Mouse (Mus musculus) T-cell, adult 2 months (primary cell): Measurements from ENCODE around the gene Ccdc180.

ENCODE experiments used
- DNase-seq: peaks from one replicate; pipeline ENCODE4 v3.0.0; 2022; ENCODE audit warnings: low spot score

The Ccdc180 gene

GRCm38 (mm10) chr4:45890066-45890761, at the start of gene Ccdc180:
Ccdc180 (plus strand) TSS chr4:45890303.
- DNase-seq: peak; percentile 38

DNA sequence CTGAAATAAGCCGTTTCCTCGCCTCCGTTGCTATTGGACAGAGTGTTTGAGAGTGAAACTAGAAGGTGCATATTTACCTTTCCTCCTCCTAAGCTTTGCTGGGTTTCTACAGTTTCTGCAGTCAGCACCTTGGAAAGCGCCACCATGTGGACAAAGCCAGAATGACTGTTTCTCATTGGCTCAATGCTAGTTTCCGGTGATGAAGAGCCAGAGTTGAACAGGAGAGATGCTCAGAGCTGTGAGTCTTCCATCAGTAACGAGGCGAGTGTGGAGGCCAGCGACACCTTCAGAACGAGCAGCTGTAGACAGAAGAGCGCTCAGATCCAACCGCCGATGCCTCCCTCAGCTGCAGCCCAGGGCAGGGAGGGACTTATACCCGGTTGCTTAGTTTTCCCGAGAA, 45.7 kb upstream of the Ccdc180 start:
- DNase-seq: peak; percentile 14

GRCm38 (mm10) chr4:45846263-45846662, 43.8 kb upstream of the Ccdc180 start:
- DNase-seq: no peak

DNA sequence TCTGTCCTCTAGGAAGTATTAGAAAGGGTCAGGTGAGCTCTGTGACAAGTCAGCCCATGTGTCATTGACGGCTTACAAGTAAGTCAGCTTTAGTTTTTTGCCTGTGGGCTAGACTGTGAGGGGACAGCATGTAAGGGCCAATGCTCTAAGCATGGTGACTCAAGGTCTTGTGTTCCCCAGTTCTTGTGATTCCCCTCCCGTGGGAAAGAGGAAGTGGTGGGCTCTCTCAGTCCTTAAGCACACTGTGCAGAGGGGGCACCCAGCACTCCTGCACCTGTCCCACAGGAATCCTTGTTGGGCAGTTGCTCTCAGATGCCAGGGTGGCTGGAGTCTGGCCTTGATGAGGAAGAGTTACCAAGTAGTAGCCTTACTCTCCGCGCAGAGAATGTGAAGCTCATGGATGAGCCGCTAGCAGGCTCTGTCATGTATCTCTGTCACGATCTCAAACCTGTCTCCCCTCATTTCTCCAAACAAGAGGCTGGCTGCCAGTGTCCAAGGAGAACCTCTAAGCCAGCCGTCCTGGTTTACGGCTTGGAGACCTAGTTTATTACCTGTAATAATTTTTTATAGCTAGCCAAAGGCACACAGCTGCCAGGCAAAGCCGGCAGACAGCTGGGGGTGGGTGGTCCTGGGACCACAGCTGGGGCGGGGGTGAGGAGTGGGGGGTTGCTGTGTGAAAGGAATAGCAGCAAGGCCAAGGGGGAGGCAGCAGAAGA, 41.8 kb upstream of the Ccdc180 start, which contains the start of gene Stra6l:
Gene Stra6l, plus strand, starts transcription at position 556 of the 716 bp plus-strand sequence.
- DNase-seq: no peak

DNA sequence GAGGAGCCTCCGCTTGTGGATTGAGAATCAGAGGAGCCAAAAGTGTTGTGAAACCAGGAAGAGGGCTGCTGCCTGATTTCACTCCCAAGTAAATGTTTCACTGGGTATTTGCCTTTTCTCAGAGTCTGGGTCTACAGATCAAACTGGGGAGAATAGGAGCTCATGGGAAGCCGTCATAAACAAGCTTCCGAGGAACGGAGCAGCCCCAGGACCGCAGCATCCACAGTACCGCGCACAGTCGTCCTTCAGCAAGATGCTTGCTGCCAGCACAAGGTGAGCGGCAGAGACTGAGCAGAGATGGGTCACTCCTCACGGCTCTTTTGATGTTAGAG, 41.3 kb upstream of the Ccdc180 start:
- no peak for DNase-seq

DNA sequence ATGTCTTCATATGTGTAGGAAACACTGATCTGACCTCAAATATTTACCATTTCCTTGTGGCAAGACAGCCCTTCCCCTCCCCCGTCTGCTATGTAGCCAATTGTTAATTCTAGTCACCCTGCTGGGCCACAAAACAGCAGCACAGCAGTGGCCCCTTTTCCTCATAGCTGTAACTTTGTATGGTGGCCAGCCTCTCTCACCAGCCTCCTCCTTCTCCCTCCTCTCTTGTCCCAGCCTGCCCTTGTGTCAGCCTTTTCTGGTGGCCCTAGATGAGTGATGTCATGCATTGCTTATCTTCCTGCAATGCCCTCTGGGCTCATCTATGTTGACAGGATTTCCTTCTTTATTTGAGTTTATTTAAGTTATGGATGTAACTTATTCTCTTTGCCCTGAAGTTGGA, 40.7 kb upstream of the Ccdc180 start:
- DNase-seq: no peak

GRCm38 (mm10) chr4:45851640-45852051, 38.5 kb upstream of the Ccdc180 start:
- no peak for DNase-seq

DNA sequence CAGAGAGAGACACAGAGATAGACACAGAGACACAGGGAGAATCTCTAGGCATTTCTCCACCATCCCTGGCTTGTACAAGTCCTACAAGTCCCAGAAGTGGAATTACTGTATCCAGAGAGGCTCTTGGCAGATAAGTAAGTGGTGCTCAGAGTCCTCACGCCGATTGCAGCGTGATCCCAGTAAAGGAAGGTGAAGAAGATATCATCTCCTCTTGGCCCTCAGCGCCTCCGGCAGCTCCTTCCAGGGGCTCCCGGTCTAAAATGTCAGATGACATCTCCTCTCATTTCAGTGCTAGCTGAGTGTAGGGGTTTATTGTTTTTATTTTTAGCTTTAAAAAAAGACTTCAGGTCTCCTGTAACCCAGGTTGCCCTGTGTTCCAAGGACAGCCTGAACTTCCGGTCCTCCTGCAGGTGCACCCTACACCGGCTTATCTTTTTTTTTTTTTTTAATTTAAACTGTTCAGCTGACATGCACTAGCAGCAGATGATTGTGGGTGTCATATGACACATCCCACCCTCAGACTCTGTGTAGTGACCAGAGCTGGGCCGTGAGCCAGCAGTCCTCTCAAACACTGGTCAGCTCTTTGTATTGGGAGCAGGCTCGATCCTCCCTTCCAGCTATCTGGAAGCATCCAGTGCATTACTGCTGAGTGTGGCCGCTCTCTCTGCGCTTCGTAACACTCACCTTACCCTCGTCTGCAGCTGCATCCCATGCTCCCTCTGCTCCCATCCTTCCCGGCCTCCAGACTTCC, 36.4 kb upstream of the Ccdc180 start:
- no peak for DNase-seq

- peak; percentile 18 for DNase-seq
Observed at GRCm38 (mm10) chr4:45855803-45856424, 34.2 kb upstream of the Ccdc180 start.

DNA sequence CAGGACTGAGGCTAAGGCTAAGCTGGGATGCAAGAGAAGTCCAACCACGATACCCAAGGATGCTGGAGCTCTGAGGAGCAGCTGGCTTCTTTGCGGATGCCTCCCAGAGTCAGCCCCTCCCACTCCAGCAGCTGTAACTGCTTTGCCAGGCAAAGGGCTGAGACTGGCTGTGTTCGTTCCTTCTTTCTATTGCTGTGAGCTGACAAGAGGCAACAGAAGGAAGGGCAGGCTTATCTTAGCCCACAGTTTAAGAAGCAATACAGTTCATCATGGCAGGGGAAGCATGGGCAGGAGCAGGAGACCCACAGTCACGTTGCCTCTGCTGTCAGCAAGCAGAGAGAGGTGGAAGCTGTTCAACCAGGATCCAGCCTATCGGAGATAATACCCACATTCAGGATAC, 28.9 kb upstream of the Ccdc180 start:
- no peak for DNase-seq

DNA sequence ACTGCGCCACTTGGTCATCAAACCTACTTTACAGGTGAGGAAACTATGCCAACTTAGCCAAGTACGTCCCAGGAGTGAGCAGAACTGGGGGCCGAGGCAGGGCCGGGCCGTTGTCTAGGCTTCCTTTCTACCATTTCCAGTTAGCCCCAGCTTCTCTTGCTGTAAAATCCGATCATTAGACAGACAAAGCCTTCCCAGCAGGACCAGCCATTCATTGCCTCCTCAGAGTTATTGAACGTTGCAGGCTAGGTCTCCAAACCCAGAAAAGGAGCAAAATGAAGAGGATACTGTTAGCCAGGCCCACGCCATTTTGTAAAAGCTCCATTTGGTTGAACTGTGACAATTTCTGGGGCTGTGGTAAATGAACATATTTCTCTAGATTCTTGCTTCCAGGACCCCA, 22.7 kb upstream of the Ccdc180 start:
- DNase-seq: no peak

DNA sequence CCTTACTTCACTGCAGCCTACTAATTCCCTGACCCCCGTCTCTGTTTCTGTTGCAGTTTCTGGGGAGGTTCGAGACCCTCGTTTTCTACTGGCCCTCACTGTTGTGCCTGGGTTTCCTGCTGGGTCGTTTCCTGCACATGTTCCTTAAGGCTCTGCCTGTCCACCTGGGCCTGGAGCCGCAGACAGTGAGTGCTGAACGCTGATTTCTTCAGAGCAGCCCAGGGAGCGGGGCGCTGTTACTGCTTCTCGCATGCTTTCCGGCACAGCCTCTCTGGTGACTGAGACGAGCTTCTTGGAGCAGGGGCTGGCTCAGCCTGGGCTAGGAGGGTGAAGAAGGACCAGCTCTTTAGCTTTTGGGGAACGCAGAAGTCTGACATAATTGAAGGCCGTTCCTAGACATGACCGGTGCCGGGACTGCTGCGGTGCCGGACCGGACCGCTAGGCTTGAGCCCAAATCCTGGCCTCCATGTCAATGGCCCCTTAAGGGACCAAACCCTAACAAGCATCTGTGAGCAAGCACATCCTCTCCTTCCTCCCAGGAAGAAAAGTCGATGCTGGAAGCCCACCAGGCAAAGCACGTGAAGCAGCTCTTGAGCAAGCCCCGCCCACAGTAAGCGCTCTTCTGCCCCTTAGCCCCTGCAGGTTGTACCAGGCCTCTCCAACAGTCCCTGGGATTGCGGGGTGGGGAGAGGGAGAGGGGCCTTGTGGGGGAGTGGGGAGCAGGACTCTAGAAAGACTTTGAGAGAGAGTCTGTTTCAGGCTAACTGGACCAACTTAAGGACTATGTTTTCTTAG, 20.9 kb upstream of the Ccdc180 start:
- DNase-seq: no peak

DNA sequence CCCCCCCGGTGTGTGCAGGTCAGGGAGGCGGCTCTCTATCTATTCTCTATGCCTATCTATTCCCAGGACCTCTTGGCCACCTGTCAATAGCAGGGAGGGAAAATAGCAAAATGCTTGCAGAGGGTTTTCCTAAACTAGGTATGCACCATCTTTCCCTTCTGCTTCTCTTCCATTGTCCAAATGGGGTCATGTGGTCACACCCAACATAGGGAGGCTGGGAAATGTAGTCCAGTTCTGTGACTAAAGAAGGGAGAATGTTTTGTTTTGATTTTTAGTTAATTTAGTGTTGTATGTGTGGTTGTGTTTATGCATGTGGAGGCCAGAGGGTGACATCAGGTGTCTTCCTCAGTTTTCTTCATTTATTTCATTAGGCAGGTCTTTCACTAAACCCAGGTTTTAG, 18.0 kb upstream of the Ccdc180 start:
- no peak for DNase-seq

DNA sequence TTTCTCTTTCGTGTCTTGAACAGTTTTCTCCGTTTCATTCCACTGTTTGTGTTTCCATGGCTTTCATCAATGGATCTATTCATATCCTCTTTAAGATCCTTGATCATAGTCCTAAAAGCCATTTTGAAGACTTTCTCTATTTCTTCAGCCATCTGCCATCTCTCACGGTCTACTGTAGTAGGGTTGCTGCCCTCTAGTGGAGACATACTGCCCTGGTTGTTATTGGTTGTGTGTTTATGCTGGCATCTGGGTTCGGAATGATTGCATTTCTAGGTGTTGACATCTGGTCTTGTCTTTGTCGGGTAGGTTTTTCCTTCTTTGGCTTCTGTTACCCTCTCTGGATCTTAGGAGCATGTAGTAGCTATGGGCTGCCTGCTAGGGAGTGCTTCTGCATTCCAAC, 11.2 kb upstream of the Ccdc180 start:
- peak; percentile 12 for DNase-seq

DNA sequence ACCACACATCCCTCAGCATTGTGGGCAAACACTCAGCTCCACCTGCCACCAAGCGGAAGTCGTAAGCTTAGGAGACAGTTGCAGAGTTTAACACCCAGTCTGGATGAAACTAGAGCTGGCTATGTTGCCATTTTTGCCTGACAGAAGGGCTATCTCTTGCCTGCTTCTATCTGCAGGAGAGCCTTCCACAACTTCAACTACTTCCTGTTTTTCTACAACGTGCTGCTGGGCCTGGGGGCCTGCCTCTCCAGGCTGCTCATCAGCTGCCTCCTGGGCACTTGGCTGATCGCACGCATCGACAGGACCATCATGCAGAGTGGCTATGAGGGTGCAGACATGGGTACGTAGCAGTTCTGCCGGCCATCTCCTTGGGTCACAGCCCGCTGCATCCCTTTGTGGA, 7.6 kb upstream of the Ccdc180 start:
- DNase-seq: no peak

GRCm38 (mm10) chr4:45883250-45883649, 6.9 kb upstream of the Ccdc180 start:
- DNase-seq: no peak

GRCm38 (mm10) chr4:45889487-45889886, 616 bp upstream of the Ccdc180 start:
- no peak for DNase-seq

- no peak for DNase-seq
Observed at GRCm38 (mm10) chr4:45896425-45897081, 6.5 kb downstream of the Ccdc180 start.

DNA sequence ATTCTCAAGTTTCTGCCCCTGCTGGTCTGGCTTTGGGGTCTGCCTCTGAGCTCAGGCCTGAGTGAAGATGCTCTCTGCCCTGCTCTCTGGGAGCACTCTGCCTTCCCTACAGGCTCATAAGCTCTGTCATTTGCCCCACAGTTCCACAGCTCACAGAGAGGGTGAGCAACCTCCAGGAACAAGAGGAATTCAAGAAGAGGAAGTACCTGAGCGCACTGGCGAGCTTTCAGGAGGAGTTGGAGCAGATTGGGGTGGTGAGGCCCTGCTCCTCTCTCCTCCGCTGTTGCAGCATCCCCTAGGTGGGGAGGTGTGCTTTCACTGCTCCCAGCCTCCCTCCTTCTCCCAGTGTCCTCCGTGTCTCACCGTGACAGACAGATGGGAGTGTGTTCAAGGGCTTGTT, 8.3 kb downstream of the Ccdc180 start:
- DNase-seq: no peak

GRCm38 (mm10) chr4:45909256-45909655, 19.2 kb downstream of the Ccdc180 start:
- no peak for DNase-seq

DNA sequence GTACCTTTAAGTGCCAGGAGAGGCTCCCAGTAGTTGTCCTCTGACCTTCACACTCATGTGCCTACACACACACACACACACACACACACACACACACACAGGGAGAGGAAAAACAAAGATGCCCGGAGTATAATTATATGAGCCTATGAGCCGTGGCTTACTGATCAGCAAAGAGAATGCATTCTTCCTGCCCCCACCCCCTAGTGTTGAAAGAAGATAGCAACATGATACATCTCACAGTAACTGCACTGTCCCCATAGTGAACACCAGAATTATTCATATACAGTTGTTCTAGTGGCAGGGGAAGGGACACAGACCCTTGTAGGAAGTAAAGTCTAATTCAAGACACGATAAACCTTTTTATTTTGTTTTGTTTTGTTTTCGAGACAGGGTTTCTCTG, 19.8 kb downstream of the Ccdc180 start:
- DNase-seq: no peak
